Mouse (Mus musculus): ENCODE results near the gene Nek6.

Nek6 gene

DNA sequence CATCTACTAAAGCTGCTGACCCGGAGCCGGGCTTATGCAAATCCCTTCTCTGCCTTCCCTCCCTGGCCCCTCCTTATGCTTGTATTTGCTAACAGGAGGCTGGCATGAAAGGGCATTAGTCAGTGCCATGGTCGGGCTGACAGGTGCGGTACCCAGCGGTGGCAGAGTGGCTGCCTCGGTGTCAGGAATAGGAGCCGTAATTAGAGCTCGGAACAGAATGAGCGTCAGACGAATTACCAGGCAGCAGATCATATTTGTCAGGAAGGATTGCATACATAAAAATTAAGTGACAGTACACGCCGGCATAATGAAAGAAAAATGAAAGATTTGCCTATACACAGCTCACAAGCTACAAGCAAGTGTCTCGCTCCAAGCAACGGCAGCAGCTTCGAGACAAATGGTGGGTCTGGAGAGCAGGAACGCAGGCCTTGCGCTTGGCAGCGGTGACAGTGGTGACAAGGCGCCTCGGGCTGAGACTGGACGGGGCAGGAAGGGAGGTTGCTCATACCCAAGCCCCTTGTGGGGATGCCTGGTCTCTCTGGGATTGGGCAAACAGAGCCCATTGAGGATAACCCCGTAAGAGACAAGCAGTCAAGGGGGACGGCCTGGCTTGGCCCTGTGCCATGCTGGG is 60.6 kb downstream of the Nek6 start:
- no peak for DNase-seq (ENCODE audit: extremely low read depth, insufficient read length, low spot score)

DNA sequence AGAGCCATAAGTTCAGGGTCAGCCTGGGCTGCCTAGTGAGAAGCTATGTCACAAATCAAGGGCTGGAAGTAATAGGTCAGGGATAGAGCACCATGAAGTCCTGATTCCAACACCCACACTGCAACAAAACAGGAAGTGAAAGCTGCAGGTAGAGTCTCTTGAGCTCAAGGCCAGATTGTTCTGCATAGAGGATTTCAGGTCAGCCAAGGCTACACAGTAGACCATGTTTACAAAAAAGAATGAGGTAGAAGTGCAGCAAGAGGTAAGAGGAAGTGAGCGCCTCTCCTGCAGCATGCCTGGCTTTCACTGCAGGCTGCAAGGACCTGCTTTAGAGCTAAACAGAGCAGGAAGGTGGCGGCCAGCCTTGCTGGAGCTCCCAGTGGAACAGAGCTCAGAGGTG is 63.3 kb downstream of the Nek6 start:
- no peak for DNase-seq (ENCODE audit: extremely low read depth, insufficient read length, low spot score)

DNA sequence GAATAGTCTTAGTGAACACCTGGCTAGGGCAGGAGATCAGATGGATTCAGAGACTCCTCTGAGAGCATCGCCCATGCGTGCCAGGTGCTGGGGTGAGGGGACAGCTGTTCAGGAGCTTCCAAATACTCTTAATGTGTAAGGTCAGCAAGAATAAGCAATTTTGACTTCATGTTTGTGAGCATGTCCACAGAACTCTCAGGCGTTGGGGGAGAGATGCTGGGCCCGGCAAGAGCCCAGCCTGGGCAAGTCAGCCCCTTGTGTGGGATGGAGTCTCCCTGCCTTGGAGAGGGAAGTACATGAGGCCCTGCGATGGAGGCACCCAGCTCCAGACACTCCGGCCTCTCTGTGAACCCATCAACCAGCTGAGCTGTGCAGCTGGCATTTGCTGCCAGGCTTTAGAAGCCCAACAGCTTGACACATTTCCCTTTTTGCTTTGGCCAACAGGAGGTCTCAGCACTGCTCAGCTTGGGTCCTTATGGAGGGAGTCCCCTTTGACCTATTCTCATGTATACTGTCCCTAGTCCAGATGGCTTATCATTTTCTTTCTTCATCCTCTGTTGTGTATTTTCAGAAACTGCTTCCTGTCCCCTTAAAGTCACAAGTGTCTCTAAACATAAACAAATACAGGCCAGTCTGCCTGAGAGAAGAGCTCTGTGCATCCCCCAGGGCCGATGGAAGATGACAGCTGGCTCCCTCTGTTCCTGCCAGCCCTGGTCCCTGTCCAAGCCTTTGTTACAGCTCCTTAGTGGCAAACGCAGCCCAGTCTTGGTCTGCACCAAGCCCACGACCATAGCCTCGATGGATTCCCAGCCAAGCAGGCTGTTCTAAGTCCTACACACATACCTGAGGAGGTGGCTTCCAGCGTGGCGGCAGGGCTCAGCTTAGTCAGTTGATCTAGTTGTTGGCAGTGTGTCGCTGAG is 67.4 kb downstream of the Nek6 start:
- no peak for DNase-seq (ENCODE audit: extremely low read depth, insufficient read length, low spot score)

DNA sequence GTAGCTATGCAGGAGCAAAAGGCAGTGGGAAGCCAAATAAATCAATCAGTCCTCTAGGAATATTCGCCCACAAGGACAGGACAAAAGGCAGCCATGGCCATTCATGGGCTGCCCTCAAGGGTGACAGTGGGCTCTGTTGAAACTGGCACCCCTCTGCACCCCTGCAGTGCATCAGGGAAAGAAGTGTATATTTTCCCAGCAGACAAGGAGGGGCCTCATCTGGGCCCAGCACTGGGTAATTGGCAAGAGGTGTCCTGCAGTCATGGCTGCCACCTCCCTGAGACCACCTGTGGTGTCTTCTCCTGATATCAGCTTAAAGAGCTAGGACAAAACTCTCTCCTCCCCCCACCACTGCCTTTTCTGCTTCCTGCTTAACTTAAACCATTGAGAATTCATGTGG is 68.1 kb downstream of the Nek6 start:
- DNase-seq (ENCODE audit: extremely low read depth, insufficient read length, low spot score): no peak

DNA sequence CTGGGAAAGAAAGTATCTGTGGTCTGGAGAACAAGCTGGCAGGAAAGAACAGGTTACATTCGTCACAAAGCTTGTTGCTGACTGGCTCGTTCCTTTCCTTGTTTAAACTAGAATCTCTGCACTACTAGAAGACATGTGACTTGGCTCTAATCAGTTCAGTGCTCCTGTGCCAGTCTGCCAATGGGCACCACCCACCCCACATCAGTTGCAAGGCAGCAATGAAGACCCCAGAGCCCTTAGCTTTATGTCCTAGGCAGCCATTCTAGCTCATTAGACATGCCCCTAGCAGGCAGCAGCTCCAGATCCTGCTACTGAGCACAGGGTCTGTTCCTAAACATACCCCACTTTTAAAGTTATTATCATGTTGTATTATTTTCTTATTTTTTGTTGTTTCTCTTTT is 72.5 kb downstream of the Nek6 start:
- no peak for DNase-seq (ENCODE audit: extremely low read depth, insufficient read length, low spot score)

DNA sequence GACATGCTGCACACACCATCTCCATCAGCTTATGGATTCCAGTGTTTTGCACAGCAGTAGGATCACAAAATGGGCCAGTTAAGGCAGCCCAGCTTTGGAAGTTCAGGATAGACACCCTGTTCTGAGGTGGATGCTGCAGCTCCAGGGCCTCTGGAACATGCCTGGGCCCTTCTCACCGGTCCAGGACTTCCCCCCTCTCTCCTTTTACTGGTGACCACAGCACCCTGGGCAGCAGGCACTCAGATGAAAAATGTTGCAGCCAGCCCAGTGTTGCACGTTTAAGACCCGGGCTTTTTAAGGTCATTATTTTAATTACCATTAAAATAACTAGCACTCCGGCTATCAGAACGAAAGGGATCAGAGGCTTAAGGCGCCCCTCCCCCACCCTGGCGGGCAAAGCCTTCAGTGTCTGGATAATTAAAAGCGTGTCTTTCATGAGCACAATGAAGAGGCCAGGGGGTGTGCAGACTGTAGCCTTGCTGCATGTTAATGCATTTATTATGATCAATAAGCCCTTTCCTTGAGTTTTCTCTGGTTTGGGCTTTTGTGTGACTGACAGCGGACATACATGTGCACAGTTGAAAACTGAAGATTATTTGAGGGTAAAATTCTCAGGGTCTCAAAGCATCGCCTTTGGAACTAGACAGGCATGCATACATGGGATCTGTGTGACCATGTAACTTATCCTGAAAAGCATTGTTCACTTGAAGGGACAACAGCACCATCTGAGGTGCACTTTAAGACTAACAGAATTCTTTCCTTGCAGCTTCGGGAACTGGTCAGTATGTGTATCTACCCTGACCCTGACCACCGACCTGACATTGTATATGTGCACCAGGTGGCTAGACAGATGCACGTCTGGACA is 73.3 kb downstream of the Nek6 start:
- no peak for DNase-seq (ENCODE audit: extremely low read depth, insufficient read length, low spot score)

DNA sequence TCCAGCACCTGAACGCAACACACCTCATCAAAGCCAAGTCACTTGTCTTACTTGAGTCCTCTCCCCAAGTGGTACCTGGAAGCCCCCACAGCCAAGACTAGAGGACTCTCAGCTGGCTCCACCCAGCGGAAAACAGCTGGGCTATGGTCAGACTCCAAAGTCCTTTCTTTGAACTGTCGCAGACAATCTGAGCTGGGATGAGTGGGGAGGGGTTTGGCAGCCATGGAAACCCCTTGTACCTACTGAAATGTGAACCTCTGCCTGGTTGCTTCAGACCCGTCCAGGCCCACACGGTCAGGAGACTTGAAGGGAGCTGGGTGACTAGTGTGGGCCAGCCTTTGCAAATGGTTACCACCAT is 73.9 kb downstream of the Nek6 start:
- DNase-seq (ENCODE audit: extremely low read depth, insufficient read length, low spot score): no peak

DNA sequence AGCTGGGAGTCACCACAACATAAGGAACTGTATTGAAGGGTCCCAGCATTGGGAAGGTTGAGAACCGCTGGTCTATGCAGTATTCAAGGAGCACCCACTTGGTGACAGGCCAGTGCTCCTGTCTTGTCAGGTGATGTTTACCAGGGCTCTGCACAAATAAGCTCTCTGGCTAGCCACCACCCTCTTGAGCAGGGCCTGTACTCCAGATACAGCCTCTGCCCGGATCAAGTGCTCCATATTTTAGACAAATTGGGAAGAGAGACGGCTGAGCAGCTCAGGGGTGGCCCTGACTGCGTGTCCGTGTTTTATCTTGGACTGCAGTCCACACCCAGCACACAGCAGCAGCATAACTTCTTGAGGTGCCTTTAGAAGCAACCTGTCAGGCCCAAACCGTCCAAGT is 75.3 kb downstream of the Nek6 start:
- no peak for DNase-seq (ENCODE audit: extremely low read depth, insufficient read length, low spot score)

DNA sequence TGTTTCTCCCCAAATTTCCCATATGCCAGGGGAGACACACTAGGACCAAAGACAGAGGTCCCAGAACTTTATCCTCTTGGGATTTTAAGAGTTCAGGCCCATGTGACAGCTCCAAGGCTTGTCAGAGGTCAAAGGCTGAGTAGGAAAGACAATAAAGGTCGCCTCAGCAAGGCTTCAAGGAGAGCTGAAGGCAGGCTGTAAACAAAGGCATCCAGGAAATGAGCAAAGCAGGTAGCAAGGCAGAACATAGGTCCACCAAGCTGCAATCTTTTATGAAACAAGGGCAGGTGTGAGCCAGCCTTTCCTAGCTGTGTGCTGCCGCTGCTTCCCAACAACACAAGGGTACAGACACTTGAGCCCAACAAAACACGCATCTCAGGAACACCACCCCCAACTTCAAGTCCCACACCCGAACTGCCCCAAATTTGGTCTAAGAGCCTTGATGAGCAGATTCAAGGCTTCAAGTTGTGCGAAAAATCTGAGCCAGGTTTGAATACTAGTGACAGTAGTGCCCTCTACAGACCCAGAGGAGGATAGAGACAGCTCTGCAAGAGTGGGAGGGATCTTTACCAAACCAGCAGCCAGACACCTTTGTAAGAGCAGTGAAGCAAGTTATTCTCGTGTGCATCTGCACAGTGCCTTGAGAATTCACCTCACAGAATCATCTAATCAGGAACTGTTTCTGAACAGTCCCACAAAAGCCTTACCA is 80.5 kb downstream of the Nek6 start:
- DNase-seq (ENCODE audit: extremely low read depth, insufficient read length, low spot score): no peak

DNA sequence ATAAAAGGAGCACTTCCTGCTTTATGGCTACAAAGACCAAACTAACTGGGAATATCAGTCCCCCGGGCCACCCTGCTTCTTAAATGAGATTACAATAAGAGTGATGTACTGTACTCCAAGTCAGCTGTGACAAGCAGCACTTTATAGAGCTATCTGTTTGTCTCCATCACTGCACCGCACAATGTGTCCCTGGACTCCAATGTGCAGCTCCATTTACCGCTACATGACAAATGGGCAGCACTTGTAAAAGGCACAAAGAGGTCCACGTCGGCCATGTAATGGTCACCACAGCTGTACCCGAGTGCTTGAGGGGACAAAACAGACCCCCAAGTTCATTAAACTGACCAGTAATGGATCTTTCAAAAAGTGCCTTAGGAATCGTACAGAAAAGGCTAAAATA is 83.4 kb downstream of the Nek6 start:
- no peak for DNase-seq (ENCODE audit: extremely low read depth, insufficient read length, low spot score)

DNA sequence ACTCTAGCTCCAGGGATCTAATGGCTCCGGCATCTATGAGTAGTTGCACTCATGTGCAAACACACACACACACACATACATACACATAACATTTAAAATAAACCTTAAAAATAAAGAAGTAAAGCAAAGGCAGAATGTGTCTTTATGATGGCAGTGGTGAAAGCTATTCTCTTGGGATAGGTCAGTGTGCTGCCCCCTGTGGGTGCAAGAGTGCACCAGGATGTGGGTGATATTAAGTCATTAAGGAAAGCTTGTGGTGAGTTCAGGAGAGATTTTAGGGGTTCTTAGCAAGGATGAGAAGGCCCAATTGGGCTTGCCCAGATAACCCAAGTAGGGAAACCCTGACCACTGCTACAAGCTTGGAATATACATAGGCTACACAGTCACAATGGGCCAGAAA is 86.5 kb downstream of the Nek6 start:
- no peak for DNase-seq (ENCODE audit: extremely low read depth, insufficient read length, low spot score)

DNA sequence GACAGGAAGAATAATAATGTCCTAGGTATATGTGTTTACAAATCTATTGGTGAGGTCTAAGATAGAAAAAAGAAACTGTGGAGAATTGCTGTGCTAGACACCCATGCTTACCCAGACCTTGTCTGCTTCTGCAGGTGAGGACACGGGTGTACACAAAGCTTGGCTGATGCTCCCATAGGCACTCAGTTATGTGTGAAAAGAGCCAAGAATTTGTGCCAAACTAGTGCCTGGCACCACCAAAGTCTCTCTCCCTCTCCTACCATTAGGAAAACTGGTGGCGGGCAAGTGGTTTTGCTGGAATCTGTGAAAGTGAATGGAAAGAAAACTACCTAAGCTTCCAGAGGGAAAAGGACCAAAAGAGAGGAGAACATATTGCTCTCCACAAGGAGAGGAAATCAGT is 87.0 kb downstream of the Nek6 start:
- DNase-seq (ENCODE audit: extremely low read depth, insufficient read length, low spot score): no peak

DNA sequence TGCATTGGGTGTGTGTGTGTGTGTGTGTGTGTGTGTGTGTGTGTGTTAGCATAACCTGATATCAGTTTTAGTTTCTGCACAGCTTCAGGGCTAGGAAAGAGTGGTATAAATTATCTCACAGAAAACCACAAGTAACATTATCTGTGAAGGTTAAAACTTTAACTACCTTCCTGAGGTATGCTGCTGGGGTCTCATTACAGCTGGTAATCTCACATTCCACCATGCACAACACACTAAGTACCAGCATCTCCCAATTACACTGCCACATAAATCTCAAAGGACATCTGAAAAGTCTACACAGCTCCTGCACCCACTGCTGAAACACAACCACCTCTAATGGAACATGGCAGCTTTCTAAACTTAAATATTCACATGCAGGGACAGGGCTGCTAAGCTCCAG is 89.4 kb downstream of the Nek6 start:
- DNase-seq (ENCODE audit: extremely low read depth, insufficient read length, low spot score): no peak

DNA sequence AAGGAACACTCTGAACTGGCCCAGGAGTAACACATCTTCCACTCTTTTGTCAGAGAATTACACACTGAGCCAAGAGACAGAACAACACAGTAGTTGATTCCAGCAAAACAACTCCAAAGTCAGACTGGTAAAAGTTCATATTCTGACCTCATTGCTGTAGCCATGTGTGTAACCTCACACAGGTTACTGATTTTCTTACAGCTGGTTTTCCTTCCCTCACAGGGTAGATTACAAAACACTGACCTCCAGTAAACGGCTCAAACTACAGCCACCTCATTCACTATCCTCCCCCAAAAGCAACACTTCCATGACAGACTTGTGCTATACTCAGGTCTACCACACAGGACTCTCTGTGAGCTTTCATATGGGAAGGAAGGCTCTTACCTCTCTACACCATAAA is 96.3 kb downstream of the Nek6 start:
- no peak for DNase-seq (ENCODE audit: extremely low read depth, insufficient read length, low spot score)

DNA sequence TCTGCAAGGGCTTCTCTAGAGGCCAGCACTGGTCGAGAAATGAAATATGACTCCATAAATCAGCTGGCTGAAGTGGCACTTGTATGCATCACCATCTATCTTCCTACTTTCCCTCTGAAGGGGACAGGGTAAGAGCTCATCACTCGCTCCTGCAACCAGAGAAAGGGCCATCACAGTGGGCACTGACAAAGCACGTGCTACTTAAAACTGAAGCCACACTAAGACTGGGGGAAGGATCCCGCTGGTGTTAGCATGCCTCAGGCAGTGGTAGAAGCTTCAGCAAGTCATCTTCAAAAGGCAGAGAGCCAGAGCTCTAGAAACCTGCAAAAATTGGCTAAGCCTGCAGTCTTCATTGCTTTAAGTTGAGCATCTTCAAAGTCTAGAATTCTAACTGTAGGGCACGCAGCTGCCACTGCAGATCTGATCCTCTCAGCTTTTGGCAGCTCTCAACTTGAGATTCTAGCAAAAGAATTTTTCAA is 97.4 kb downstream of the Nek6 start:
- DNase-seq (ENCODE audit: extremely low read depth, insufficient read length, low spot score): no peak

DNA sequence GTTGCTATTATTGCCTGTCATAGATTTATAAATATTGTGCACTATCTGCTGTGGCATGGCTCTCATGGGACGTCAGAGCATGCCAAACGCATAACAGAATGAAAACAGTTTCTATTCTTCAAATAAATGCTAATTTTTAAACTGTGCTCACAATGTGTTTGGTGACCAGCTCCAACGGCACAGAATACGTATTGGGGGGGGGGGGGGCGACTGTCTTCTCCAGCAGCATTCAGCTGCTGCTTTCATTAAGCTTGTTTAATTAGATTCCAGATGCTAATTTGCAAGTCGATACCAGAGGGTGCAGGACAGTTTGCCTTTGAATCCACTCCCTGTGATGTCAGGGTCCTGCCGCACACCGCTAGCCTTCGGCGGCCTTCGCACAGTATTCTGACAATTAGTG is 97.9 kb downstream of the Nek6 start:
- DNase-seq (ENCODE audit: extremely low read depth, insufficient read length, low spot score): no peak

DNA sequence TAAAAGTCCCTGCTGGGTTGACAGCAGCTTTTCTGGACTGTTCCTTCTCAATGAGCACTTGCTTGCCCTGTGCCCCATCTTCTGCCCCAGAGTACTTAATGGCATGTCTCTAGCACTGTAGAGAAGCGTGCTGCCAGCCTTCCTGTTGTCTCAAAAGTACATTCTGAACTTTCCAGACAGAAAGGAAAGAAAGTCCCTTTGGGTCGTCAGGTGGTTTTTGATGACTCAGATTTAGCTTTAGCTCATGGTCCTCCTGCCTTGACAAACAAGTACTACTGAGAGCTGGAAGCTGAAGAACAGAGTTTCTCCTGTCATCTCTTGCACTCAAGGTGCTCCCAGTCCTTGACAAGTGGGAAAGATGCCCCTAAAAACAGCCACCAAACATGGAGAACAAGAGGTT is 98.7 kb downstream of the Nek6 start:
- no peak for DNase-seq (ENCODE audit: extremely low read depth, insufficient read length, low spot score)

DNA sequence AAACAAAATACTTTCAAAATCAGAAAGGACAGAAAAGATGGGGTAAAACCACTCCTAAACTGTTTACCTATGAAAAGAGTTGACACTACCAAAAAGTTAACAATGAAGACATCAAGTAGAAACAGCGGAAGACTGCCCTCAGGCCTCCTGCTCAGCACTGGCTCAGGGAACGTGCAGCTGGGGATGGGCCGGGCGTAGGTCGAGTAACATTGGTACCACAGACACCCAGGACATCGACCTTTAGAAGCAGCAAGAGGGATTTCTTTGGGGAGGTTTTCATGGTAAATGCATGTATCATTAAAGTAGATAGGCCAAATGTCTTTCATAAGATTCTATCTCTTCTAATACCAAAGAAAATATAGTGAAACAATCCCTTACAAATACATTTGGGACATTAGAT is 101.2 kb downstream of the Nek6 start:
- no peak for DNase-seq (ENCODE audit: extremely low read depth, insufficient read length, low spot score)

DNA sequence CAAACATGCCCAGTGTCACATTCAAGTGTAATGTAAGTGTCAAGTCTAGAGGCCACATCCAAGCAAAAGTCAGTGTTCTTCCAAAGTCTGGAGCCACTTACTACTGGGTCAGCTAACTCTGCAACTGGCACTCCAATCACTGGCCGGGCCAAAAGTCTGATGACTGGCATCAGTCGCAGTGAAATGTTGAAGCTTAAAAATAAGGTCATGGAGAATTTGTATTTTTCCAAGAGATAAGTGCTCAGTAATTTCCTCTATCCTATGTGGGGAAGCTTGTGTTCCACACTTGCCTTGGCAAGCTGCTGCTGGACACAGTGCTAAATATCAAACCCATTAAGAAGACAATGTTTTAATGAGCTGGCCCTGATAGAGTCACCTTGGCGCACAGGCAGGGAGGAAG is 102.1 kb downstream of the Nek6 start:
- DNase-seq (ENCODE audit: extremely low read depth, insufficient read length, low spot score): no peak

DNA sequence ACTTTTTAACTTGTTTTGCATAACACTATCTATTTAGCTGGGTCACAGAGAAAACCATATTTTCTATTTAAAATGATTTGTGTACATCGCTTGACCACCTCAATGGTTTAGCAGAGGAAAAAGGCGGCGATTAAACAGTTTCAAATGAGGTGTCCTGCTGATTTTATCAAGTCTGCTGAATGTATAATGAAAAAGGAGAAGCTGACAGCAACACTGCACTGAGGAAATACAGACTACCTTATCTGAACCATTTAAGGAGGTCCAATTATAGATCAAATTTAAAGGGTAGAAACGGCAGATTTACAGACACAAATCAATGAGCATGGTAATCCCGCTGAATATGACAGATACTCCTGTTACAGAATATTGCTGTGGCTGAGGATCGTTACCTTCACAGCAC is 103.0 kb downstream of the Nek6 start:
- no peak for DNase-seq (ENCODE audit: extremely low read depth, insufficient read length, low spot score)

DNA sequence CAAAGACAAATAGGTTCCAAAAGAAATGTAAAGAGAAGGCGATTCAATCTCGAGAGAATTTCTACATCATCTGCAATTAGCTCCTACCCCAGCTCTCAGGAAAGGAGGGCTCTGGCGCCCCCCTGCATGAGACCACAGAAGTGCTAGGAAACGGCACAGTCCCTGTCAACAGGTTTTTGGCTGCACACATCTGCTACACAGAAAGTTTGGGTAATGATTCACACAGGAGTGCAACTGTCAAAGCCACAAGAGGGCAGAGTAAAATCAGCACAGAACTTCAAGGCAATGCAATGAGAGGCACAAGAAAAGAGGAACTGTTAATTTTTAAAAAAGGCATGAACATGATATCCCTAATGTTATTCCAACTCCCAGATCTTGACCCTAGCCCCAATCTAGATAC is 104.6 kb downstream of the Nek6 start:
- peak; percentile 39 for DNase-seq (ENCODE audit: extremely low read depth, insufficient read length, low spot score)

Measured in 3134 (cell line).